Mouse (Mus musculus) kidney, adult 2 months (tissue): ENCODE results near the gene Haghl.

ENCODE experiments used
- CTCF ChIP-seq: fragments of 200-500 bp; conservative IDR thresholded peaks from 2 replicates; pipeline ENCODE4 v1.5.1; 2011; ENCODE audit warnings: low read depth, mild to moderate bottlenecking, control low read depth, low read length, moderate library complexity, mixed read lengths; ENCODE audit not compliant: insufficient read depth, insufficient read length
- POLR2A ChIP-seq: fragments of 200-500 bp; IDR thresholded peaks from one replicate; pipeline ENCODE4 v1.6.1; 2011; ENCODE audit warnings: low read depth, low read length, control low read depth

- no peak for TF ChIP-seq POLR2A
- no peak for TF ChIP-seq CTCF
Observed at GRCm38 (mm10) chr17:25833961-25834594, 48.6 kb upstream of the Haghl start.
